Mouse (Mus musculus) adrenal gland, postnatal 25 days (tissue): ENCODE measurements at regions not wholly inside any gene's neighbourhood (a gene's known extent, or its start where the extent isn't known, plus 50 kb on each side); places are given as distances from the start of the nearest gene placed in this dataset.
A peak's percentile ranks its signal among the peaks of the same experiment; 100 is the strongest.

Source experiments
- DNase-seq: peaks from one replicate; pipeline ENCODE4 v3.0.0; 2021; ENCODE audit warnings: mixed read lengths

DNA sequence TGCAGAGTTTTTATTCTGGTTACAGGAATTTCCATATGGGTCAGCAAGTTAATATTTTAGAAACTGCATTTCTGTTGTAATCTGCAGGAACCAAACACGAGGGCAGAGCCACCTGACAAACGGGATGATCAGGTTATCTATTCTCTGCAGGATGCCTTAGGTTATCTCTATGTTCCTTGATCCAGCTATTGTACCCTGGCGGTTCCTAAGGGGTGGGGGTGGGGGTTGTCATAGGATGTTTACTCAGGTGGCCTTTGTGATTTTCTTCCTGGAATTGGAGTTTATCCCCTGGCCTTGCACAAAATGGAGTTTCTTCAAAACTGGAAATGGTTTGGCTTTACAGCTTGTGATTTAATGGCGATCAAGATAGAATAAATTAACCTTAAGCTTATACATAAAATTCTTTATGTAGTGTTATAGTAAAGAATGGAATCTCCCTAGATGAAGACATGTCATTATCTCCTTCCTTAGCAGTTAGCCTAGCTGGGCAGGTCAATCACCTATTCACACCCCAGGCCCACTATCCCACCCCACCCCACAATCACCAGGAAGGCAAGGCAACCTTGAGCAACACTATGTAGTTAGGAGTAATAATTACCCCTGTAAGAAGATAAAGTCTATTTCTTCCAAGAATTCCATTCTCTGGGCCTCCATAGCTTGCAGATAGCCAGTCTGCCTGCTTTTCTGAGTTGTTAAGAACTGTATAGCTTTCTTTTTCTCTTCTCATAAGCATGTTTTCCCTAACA is 192.3 kb upstream of the B430218F22Rik start:
- no peak for DNase-seq

DNA sequence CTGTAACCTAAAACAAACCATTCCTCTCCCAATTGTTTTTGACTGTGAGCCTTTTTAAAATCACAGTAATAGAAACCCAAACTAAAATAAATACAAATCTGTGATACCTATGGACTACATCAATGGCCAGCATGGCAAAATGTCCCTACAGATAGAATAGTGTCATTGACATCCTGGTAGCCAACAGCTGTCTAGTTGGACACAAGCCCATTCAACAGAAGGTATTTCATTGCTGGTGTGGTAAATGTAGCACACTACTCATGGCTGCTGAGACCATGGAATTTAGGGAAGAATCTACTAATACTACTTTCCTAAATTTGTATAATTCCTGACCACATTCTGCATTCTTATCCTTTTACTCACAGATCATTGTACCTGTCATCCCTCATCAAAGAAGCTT is 178.3 kb upstream of the B430218F22Rik start:
- no peak for DNase-seq

DNA sequence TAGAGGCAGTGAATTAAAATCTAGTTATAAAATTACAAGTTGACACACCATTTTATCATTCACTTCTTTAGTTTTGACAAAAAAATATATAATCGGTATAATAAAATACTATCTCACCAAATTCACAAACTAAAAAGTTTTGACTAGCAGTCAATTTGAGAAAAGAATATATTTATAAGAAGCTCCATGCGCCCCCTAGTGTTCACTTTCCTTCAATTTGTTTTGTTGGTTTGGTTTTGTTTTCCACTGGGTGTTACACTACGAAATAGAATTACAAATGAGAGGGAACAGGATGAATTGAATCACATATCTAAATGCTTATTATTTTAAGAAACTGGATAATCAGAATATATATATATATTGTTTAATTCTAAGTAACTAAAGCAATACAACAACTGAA is 159.1 kb upstream of the B430218F22Rik start:
- DNase-seq: peak; percentile 2

DNA sequence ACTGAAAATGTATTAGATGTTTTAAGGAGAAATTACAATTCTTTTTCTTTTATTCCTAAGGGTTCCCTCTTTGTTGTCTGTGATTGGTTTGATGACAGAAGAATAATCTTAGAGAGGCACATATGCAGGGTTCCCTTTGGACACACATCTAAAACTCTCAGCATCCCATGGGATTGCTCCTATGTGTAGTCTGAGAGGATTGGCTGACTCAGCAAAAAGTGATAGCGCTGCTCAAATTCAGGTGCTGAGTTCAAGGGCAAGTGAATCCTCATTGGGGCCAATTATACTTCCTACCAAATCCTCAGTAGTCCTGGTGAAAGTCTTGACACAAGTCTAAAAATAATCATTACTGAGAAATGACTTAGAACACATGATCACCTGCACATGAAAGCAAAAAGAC is 148.5 kb upstream of the B430218F22Rik start:
- DNase-seq: no peak

DNA sequence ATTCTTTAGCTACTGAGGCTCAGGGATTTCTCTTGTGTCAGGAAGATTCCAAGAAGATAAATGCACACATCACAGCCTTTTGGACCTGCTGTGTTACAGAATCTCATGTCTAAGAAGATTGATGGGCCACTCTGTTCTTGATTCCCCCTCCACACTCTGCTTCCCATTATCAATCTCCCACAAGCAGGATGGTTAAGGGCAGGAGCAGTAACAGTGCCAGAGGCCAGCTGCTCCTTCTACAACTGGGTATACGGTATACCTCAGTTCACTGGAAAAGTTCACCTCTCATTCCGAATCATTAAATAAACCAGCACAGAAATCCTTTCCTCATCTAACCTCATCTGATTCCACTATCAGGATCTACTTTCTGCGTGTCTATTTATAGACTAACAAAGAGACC is 141.8 kb upstream of the B430218F22Rik start:
- no peak for DNase-seq

DNA sequence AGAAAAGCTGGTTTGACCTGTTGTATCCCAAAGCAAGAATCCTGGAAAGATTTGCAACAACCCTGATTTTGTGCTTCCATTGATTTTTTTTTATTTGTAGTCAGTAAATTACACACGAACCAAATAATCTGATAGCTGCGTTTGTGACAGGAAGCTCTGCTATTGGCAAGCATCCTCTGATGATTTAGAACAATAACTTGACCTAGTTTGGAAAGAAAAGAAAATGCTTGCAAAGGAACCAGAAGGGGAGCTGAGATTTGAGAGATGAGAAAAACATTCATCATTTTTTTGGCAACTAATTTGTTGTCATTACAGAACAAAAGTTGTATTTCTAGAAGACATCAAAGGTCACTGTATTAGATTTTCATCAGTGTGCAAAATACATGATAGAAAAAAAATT is 140.9 kb upstream of the B430218F22Rik start:
- no peak for DNase-seq

DNA sequence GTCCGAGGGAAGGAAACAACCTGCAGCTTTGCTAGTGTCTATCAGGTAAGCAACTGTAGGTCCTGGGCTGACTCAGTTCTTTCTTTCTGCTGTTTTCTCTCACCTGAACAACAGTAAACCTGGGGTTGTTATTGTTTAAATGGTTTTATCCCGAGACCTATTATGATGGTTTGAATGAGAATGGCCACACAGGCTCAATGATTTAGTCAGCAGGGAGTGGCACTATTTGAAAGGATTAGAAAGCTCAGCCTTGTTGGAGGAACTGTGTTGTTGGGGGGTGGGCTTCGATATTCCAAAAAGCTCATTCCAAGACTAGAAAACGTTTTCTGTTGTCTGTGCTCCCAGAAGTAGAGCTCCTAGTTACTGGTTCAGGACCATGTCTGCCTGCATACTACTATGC is 126.8 kb upstream of the B430218F22Rik start:
- DNase-seq: no peak

DNA sequence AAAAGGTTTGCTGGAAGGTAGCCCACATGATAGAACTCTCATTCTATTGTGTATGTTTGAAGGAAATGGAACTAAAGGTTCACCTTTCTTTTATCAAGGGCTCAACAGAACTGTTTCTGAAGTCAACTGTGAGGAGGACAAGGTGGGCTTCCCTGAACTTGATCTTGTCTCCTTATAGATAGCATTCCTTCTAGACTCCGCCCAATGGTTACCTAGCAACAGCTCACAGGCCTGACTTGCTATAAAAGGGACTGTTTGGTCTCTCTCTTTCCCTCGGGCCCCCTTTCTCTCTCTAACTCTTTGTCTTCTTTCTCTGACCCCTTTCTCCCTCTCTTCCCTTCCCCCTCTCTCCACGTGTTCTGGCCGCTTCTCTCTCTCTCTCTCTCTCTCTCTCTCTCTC is 123.5 kb upstream of the B430218F22Rik start:
- no peak for DNase-seq

DNA sequence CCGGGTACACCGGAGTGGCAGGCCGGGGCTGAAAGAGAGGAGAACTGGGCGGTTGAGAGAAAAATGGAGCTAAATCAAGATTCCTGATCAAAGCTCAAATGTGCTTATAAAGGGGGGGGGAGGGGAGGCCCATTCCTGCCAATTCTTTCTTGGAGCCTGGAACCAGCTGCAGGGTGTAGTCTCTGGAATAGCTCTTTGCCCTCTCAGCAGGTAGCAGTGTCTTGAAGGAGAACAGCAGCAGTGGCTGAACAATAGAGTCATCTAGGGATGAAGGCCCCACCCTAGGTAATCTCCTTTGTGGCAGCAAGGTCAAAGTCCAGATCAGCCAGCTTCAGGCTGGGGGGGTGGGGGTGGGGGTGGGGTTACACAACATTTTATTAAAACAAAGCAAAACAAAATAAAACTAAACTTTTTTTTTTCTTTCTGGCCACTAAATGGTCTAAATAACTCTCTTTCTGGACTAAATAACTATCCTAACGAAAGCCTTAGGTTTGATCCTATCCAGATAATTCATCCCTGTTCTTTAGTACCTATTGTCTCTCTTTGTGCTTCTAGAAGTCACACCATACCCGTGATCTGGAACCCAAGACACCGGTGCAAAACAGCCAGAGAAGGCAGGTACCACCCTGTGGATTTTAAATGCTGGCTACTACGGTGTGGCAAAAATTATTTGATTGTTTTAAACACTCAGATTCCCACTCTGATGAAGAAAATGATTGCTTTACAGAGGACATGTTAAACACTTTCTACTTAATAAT is 120.5 kb upstream of the B430218F22Rik start:
- DNase-seq: no peak

DNA sequence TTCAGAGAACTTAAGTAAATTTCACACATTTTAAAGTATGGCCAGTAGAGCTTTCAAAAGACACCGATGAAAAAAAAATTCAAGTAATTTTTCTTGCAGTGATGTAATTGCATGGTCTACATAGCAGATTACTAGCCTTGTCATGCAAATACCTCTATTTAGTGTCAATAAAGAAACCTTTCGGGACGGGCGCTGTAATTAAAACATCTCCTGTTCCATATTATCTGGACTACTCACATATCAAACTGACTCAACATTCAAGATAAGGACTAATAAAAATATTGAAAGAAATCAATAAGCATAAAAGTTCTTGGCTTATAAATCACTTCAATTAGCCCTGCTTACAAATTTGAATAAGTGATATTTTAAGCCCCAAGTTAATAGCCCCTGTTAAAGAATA is 113.5 kb upstream of the B430218F22Rik start:
- DNase-seq: no peak

DNA sequence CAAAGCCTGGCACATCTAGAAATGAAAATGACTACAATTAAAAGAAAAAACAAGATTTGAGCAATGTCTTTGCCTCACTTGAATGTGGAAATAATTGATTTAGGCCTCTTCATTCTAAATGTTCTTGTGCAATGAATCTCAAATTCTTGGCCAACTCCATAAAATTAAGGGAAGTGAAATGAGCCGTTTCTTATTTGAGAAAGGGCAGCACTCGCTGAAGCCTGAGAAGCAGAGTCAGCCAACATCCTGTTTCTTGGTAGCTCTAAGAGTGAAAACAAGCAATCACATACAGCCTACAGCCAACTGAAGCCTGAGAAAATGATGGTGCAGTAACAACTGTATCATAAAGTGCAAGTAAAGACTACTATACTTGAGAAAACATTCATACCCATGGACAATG is 105.5 kb upstream of the B430218F22Rik start:
- no peak for DNase-seq

DNA sequence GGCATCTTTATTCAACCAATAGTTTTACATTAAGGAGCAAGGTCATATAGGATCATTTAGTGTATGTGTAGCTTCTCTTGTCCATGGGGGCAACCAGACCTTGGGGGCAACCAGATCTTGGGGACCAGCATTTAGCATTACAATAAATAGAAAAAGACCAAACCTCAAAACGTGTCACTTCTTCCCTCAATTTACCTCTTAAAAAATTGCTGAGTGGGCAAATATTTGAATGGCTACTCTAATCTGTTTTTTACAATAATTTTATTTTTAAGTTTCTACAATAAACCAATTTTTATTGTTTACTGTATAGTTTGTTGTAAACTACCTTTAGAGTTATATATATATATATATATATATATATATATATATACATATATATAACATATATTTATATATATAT is 92.7 kb upstream of the B430218F22Rik start:
- DNase-seq: no peak

DNA sequence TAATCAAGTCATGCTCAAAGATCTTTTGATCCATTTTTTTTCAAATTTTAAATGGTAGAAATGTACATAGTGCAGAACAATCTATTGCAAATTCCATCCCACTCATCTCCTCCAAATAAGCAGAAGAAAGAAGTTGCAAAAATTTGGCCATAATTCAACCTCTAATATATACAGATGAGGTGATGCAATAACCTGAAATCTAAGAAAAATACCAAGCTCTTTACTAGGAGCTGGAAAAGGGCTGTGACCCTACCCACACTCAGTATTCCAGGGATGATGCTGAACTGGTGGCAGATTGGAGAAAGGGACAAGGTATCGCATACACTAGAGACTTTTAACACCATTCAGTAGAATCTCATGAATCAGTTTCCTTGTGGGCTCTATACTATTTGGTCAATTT is 76.3 kb upstream of the B430218F22Rik start:
- no peak for DNase-seq

DNA sequence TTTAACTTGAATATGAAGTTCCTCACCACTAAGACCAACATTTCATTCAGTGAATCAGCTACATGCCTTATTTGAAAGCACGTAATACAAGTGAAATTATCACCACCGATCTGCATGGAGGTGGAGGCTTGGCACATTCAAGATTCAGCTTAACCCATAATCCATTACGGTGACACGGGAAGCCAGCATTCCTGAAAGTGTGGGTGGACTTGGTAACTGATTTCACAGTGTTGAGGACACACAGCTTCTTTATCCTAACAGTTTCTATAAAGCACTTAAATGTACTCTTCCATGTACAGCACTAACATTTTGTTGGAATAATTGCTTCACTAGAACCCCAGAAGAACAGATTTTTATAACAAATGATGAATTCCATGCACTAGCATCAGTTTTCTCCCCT is 72.8 kb upstream of the B430218F22Rik start:
- DNase-seq: no peak
